Mouse (Mus musculus): ENCODE data around the gene Isy1.

- TF ChIP-seq CTCF (IDR thresholded peaks at IDR 0.05) (no peak), EP300 (IDR thresholded peaks at IDR 0.05) (no peak)
These were observed 43.6 kb upstream of the Isy1 start for GRCm38 (mm10) chr6:87882221-87882620.
